Mouse (Mus musculus) heart, postnatal 0 days (tissue): ENCODE measurements around the gene Hlcs.

Source experiments
- CTCF ChIP-seq: IDR thresholded peaks from 2 replicates; pipeline ENCODE4 v1.5.1; 2016; ENCODE audit warnings: antibody characterized with exemption, control low read depth, low read depth
- EP300 ChIP-seq: IDR thresholded peaks from 2 replicates; pipeline ENCODE4 v1.6.1; 2016; ENCODE audit warnings: antibody characterized with exemption, low read depth

DNA sequence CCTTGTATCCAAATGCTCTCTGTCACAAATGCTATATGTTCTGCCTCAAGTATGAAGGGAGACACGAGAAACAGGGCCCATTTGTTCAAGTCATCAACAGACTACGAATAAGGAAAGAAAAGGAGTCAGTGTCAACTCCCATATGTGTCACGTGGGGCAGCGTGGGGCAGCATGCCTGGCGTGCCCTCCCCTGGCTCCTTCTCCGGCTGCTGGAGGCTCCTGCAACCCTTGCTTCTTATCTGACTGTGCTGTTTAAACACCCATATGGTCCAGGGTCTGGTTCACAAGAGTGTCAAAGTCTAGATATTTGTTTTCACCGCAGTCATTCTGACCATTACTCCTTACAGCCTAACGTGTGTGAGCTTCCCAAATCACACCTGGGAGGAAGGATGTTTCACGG, 25.5 kb downstream of the Hlcs start:
- no peak for TF ChIP-seq CTCF
- no peak for TF ChIP-seq EP300
